Mouse (Mus musculus): Measurements from ENCODE around the gene Sstr3. TPM values are rescaled to one million over a fixed set of nuclear protein-coding genes. Genes with fewer than 3 reads are reported as not detected.

Gene Sstr3
- not detected for polyA plus RNA-seq (2017; shearing (Covaris generic))

DNA sequence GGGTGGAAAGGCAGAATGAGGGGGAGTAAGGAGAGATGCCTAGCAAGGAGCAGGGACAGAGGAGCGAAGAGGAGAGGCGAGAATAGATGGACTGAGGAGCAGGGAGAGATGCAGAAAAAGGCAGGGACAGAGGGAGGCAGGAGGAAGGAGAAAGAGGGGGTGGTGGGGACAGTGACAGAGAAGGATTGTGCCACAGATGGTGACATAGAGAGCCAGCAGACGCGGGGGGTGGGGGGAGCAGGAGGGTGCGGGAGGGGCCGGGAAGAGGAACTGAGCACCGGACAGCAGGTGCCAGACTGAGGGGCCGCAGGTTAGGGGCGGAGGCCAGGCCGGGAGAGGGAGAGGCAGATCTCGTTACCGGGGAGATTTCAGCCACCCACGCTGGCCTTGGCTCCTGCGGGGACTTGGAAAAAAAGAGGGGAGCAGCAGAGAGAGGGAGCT lies at the start of gene Sstr3:
Sstr3 (minus strand) TSS at position 125 of the 441 bp plus-strand sequence.

GRCm38 (mm10) chr15:78572658-78573397 lies 28.3 kb upstream of the Sstr3 start, which contains the start of gene Rac2:
TSS of gene Rac2 (minus strand) at chr15:78572783.

DNA sequence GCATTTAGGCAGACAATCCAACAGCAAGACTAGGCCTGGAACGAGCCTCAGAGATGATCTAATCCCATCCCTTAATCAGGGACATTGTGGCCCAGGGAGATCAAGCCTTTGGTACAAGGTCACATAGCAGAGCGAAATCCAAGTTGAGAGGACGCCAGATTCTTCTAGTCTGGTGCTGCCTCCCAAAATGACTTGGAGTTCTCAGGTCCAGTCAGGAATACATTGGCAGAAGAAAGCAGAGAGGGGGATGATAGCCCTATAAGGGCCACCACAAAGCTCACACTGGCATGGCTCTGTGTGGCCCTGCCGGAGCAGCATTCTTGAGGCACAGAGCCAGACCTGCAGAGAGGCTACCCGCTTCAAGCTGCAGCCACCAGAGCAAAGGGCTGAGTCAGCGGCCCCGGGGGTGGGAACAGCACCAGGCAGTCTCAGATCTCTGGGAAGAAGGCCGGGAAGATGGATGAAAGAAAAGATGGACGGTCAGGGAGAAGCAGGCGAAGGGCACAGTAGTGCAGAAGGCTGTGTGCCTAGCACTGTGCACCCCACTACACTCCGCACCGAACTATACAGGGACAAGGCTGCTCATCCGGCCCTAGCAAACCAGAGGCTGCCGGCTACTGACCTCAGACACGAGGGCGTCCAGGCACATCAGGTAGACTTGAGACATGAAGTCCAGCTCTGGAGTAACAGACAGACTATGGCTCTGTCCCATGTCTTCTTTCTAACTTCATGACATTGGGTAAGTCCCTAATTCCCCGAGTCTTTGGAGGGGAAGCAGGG lies 13.6 kb downstream of the Sstr3 start, which contains the start of gene C1qtnf6:
C1qtnf6 (minus strand) TSS at position 746 of the 780 bp plus-strand sequence.

GRCm38 (mm10) chr15:78494968-78495406 lies 49.5 kb downstream of the Sstr3 start, which contains the start of gene Il2rb:
TSS of gene Il2rb (minus strand) at chr15:78495271.

Other genes starting within 250 kb of the Sstr3 start
- 0.16 TPM for gene Csf2rb2, start 239.0 kb downstream of the Sstr3 start, polyA plus RNA-seq (2017; shearing (Covaris generic))
- gene Csf2rb, start 218.9 kb downstream of the Sstr3 start, polyA plus RNA-seq (2017; shearing (Covaris generic)) = 0.44 TPM
- not detected for gene Tex33, start 148.8 kb downstream of the Sstr3 start, polyA plus RNA-seq (2017; shearing (Covaris generic))
- 1.4 TPM for gene Tst, start 138.8 kb downstream of the Sstr3 start, polyA plus RNA-seq (2017; shearing (Covaris generic))
- gene Mpst, start 138.3 kb downstream of the Sstr3 start, polyA plus RNA-seq (2017; shearing (Covaris generic)) = 4.0 TPM
- gene Kctd17, start 116.1 kb downstream of the Sstr3 start, polyA plus RNA-seq (2017; shearing (Covaris generic)) = 40.7 TPM
- not detected for gene Tmprss6, start 76.1 kb downstream of the Sstr3 start, polyA plus RNA-seq (2017; shearing (Covaris generic))
- gene Il2rb, start 49.4 kb downstream of the Sstr3 start, polyA plus RNA-seq (2017; shearing (Covaris generic)) = 1,134 TPM
- gene C1qtnf6, start 13.3 kb downstream of the Sstr3 start, polyA plus RNA-seq (2017; shearing (Covaris generic)) = 7.6 TPM
- 3,278 TPM for gene Rac2, start 28.1 kb upstream of the Sstr3 start, polyA plus RNA-seq (2017; shearing (Covaris generic))
- 550 TPM for gene Cyth4, start 52.4 kb upstream of the Sstr3 start, polyA plus RNA-seq (2017; shearing (Covaris generic))
- 0.07 TPM for gene Elfn2, start 174.1 kb upstream of the Sstr3 start, polyA plus RNA-seq (2017; shearing (Covaris generic))
- gene Mfng, start 228.8 kb upstream of the Sstr3 start, polyA plus RNA-seq (2017; shearing (Covaris generic)) = 177 TPM